Mouse (Mus musculus) liver, embryonic 14.5 days (tissue): ENCODE data around the gene Pole. TPM values are rescaled to one million over a fixed set of nuclear protein-coding genes. Genes with fewer than 3 reads are reported as not detected.
A peak's percentile ranks its signal among the peaks of the same experiment; 100 is the strongest.

Experiments
- ATAC-seq: fragments of 200-750 bp; cut with Nextera tagmentation; 2 replicates; pipeline ENCODE4 v1.8.0; 2017; ENCODE audit warnings: moderate number of reproducible peaks, mild to moderate bottlenecking, moderate library complexity; ENCODE audit not compliant: insufficient read depth
- DNase-seq, 3 experiments: peaks; one replicate each; pipeline ENCODE4 v3.0.0-alpha.2; 2012 to 2013; ENCODE audit warnings: low read depth in 3 of 3, low spot score in 3 of 3
- H3K27ac ChIP-seq: fragments of 300-500 bp; sonication (generic); 2 replicates; pipeline ENCODE4 v1.5.1; 2014; ENCODE audit warnings: moderate library complexity, mild to moderate bottlenecking, control low read depth, inconsistent platforms
- H3K27me3 ChIP-seq: fragments of 300-500 bp; sonication (generic); 2 replicates; pipeline ENCODE4 v1.6.1; 2014; ENCODE audit warnings: mild to moderate bottlenecking, low read length, moderate library complexity; ENCODE audit not compliant: control insufficient read depth, insufficient read depth
- H3K36me3 ChIP-seq: fragments of 300-500 bp; sonication (generic); replicated peaks from 2 replicates; pipeline ENCODE4 v1.6.1; 2014; ENCODE audit warnings: low read depth; ENCODE audit not compliant: control insufficient read depth, insufficient read depth
- H3K4me1 ChIP-seq, 2 experiments: fragments of 200-500 bp in 1 of 2; fragments of 300-500 bp in 1 of 2; sonication (generic) in 1 of 2; replicated peaks; 2 replicates each; pipeline ENCODE4 v1.6.1; 2012 to 2014; ENCODE audit warnings: antibody characterized with exemption in 1 of 2, inconsistent platforms in 1 of 2, low read length in 1 of 2; ENCODE audit not compliant: control insufficient read depth in 2 of 2, insufficient read depth in 2 of 2
- H3K4me2 ChIP-seq: fragments of 300-500 bp; sonication (generic); 2 replicates; pipeline ENCODE4 v1.6.1; 2014; ENCODE audit warnings: low read depth, mild to moderate bottlenecking, control low read depth, moderate library complexity
- H3K4me3 ChIP-seq, 2 experiments: fragments of 200-500 bp in 1 of 2; fragments of 300-500 bp in 1 of 2; sonication (generic) in 1 of 2; 2 replicates each; pipeline ENCODE4 v1.5.1; 2012 to 2014; ENCODE audit warnings: low read depth in 2 of 2, low read length in 2 of 2, mild to moderate bottlenecking in 2 of 2, control low read depth in 1 of 2, inconsistent platforms in 1 of 2, moderate library complexity in 1 of 2; ENCODE audit not compliant: insufficient read depth in 1 of 2
- H3K9ac ChIP-seq: fragments of 300-500 bp; sonication (generic); replicated peaks from 2 replicates; pipeline ENCODE4 v1.6.1; 2014; ENCODE audit warnings: mild to moderate bottlenecking, control low read depth, moderate library complexity
- H3K9me3 ChIP-seq: fragments of 300-500 bp; sonication (generic); 2 replicates; pipeline ENCODE4 v1.6.1; 2016; ENCODE audit warnings: low read length, mixed read lengths; ENCODE audit not compliant: control insufficient read depth
- CTCF ChIP-seq: IDR thresholded peaks from 2 replicates; pipeline ENCODE4 v1.5.1; 2016; ENCODE audit warnings: antibody characterized with exemption, low read depth, control low read depth
- EP300 ChIP-seq: IDR thresholded peaks from 2 replicates; pipeline ENCODE4 v1.6.1; 2016; ENCODE audit warnings: antibody characterized with exemption, low read depth
- WGBS: fragments of 180-500 bp; shearing (Covaris S2); extraction: QIAGEN DNeasy Blood & Tissue Kit; methylation state at CpG from one replicate; pipeline ENCODE4 v1.1.7; 2014; ENCODE audit not compliant: insufficient replicate concordance; 5-methylcytosine and 5-hydroxymethylcytosine counted together
- polyA plus RNA-seq, 2 experiments: library from polyadenylated mRNA; depleted of rRNA in 1 of 2; stranded (reverse) in 1 of 2; unstranded in 1 of 2; fragments of >200 nt; fragmentation: Nextera tagmentation in 1 of 2; extraction: Ambion mirVana in 1 of 2; gene quantifications; 2 replicates each; pipeline versions ENCODE4 v1.2.1 to v1.2.3; 2012 to 2014

Pole gene
- polyA plus RNA-seq, 2 experiments = 16.7 to 18.8 TPM

GRCm38 (mm10) chr5:110363179-110363821 lies 77.2 kb downstream of the Pole start:
- Histone ChIP-seq H3K4me3 (peak overlapping the region; percentile 20 to 48), H3K27ac (no peak overlapping the region), H3K4me1 (no peaks in the 10 kb centered on the region), H3K9ac (no peak overlapping the region), H3K4me2 (peak overlapping the region; percentile 60), H3K27me3 (peaks cover 3% of the 10 kb centered on the region), H3K9me3 (no peaks in the 10 kb centered on the region), H3K36me3 (no peaks in the 10 kb centered on the region)
- WGBS = 5% methylated on average over 72 of the region's 72 CpGs
- peak in 2 of 3 experiments; percentile 13 to 19 for DNase-seq
- ATAC-seq = peak; percentile 74
- no peak for TF ChIP-seq EP300
- no peak for TF ChIP-seq CTCF

GRCm38 (mm10) chr5:110363822-110364545 lies 77.9 kb downstream of the Pole start:
- H3K27me3 ChIP-seq = peaks cover 3% of the 10 kb centered on the region
- DNase-seq (no peak), ATAC-seq (no peak; the same call in 1 of the 2 replicates)
- no peaks in the 10 kb centered on the region for H3K4me1 ChIP-seq
- H3K4me3 ChIP-seq = no peak overlapping the region
- H3K9ac ChIP-seq = no peak overlapping the region
- peak overlapping the region; percentile 60 for H3K4me2 ChIP-seq
- 52% methylated on average over 11 of the region's 11 CpGs for WGBS
- no peak for TF ChIP-seq EP300
- 0 out of 2 replicates have a peak, but pooled peaks have one; percentile 9 for TF ChIP-seq CTCF
- H3K27ac ChIP-seq = no peak overlapping the region
- H3K36me3 ChIP-seq = no peaks in the 10 kb centered on the region
- H3K9me3 ChIP-seq = no peaks in the 10 kb centered on the region

DNA sequence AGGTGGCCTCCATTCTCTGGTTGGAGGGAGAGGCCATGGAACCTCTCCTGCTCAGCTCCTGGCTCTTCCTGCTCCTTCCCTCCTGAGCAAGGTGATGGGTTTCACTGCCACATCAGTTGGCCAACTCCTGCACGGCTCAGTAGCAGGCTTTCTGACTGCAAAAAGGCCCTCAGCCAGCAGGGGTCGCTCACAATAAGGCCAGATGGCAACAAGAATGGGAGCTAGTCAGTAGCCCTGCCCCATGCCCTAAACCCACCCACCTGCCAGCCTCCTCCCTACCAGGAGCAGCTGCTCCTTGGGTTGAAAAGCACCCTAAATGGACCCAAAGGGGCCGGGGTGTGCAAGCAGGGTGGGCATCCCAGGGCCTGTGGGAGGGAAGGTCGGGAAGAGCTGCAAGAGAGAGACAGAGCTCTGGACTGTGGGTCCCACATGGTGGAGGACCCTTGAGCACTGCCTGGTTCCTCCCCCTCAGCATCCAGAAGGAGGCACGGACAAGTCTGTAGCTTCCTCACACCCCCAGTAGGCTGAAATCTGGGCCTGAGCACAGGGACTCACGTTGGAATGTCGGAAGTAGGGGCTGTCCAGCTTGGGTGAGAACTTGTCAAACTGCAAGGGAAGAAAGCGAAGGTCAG lies 90.8 kb downstream of the Pole start:
- Histone ChIP-seq H3K4me2 (no peak overlapping the region), H3K27me3 (no peaks in the 10 kb centered on the region), H3K27ac (no peak overlapping the region), H3K4me1 (no peaks in the 10 kb centered on the region), H3K4me3 (no peak overlapping the region), H3K36me3 (no peaks in the 10 kb centered on the region), H3K9ac (no peak overlapping the region), H3K9me3 (no peaks in the 10 kb centered on the region)
- ATAC-seq = peak; percentile 36; the same call in 1 of the 2 replicates
- peak in 1 of 3 experiments; percentile 24 for DNase-seq
- peak; percentile 91 for TF ChIP-seq CTCF
- TF ChIP-seq EP300 = no peak
- 49% methylated on average over 8 of the region's 8 CpGs for WGBS

GRCm38 (mm10) chr5:110378181-110378583 lies 92.1 kb downstream of the Pole start:
- DNase-seq = no peak
- Histone ChIP-seq H3K9ac (no peak overlapping the region), H3K36me3 (no peaks in the 10 kb centered on the region), H3K4me3 (no peak overlapping the region), H3K27me3 (no peaks in the 10 kb centered on the region), H3K27ac (no peak overlapping the region), H3K4me1 (no peaks in the 10 kb centered on the region), H3K9me3 (no peaks in the 10 kb centered on the region), H3K4me2 (no peak overlapping the region)
- WGBS = 68% methylated on average over 20 of the region's 20 CpGs
- TF ChIP-seq EP300 (no peak), CTCF (no peak)
- ATAC-seq = no peak

GRCm38 (mm10) chr5:110379086-110379485 lies 93.0 kb downstream of the Pole start:
- Histone ChIP-seq H3K9ac (no peak overlapping the region), H3K4me2 (no peak overlapping the region), H3K4me1 (no peaks in the 10 kb centered on the region), H3K36me3 (no peaks in the 10 kb centered on the region), H3K27me3 (no peaks in the 10 kb centered on the region), H3K9me3 (no peaks in the 10 kb centered on the region), H3K27ac (no peak overlapping the region), H3K4me3 (no peak overlapping the region)
- DNase-seq = no peak
- TF ChIP-seq EP300 = no peak
- TF ChIP-seq CTCF = no peak
- WGBS = 83% methylated on average over 15 of the region's 15 CpGs
- ATAC-seq = no peak
